Mouse (Mus musculus) adrenal gland, postnatal 4 days (tissue): ENCODE data around the gene Ywhaq. TPM values are rescaled to one million over a fixed set of nuclear protein-coding genes. Genes with fewer than 3 reads are reported as not detected.
"Not testable (repeated sequence)": the region's sequence is repeated elsewhere in the genome, so short reads cannot be mapped to it uniquely, and the experiment has no call there.

ENCODE experiments used
- DNase-seq, 2 experiments: peaks; one replicate each; pipeline ENCODE4 v3.0.0; 2021 to 2022; ENCODE audit warnings: low spot score in 2 of 2, mixed read lengths in 2 of 2
- total RNA-seq, 2 experiments: library from RNA; stranded (reverse); gene quantifications; 2 replicates each; pipeline ENCODE4 v1.2.3; 2021

The Ywhaq gene
- total RNA-seq, 2 experiments from 2014 or later: 268 to 301 TPM

- no peak for DNase-seq
Measured at GRCm38 (mm10) chr12:21416506-21416905, 931 bp downstream of the Ywhaq start.

GRCm38 (mm10) chr12:21410620-21411019 lies 6.8 kb downstream of the Ywhaq start:
- DNase-seq: no peak

GRCm38 (mm10) chr12:21409651-21410050 lies 7.8 kb downstream of the Ywhaq start:
- no peak for DNase-seq

GRCm38 (mm10) chr12:21408789-21409367 lies 8.6 kb downstream of the Ywhaq start:
- DNase-seq: no peak

GRCm38 (mm10) chr12:21402771-21403170 lies 14.7 kb downstream of the Ywhaq start:
- no peak for DNase-seq

GRCm38 (mm10) chr12:21386201-21386600 lies 31.2 kb downstream of the Ywhaq start:
- no peak for DNase-seq

- DNase-seq: not testable (repeated sequence)
Measured at GRCm38 (mm10) chr12:21378765-21379346, 38.6 kb downstream of the Ywhaq start.

- DNase-seq: no peak
Measured at GRCm38 (mm10) chr12:21375376-21376157, 41.9 kb downstream of the Ywhaq start.

- DNase-seq: no peak
Measured at GRCm38 (mm10) chr12:21373820-21374475, 43.5 kb downstream of the Ywhaq start.

GRCm38 (mm10) chr12:21373100-21373819 lies 44.2 kb downstream of the Ywhaq start, which contains the start of gene Adam17:
Gene Adam17, minus strand, starts transcription at chr12:21373632.
- DNase-seq: peak; percentile 82 to 91

- no peak for DNase-seq
Measured at GRCm38 (mm10) chr12:21370035-21370611, 47.3 kb downstream of the Ywhaq start.

- DNase-seq: no peak
Measured at GRCm38 (mm10) chr12:21369087-21369410, 48.4 kb downstream of the Ywhaq start.

- DNase-seq: no peak
Measured at GRCm38 (mm10) chr12:21368376-21369086, 48.9 kb downstream of the Ywhaq start.

- no peak for DNase-seq
Measured at GRCm38 (mm10) chr12:21364624-21365435, 52.6 kb downstream of the Ywhaq start.

GRCm38 (mm10) chr12:21363195-21363594 lies 54.2 kb downstream of the Ywhaq start:
- DNase-seq: no peak

- no peak for DNase-seq
Measured at GRCm38 (mm10) chr12:21362686-21363085, 54.8 kb downstream of the Ywhaq start.

- DNase-seq: no peak
Measured at GRCm38 (mm10) chr12:21353681-21354080, 63.8 kb downstream of the Ywhaq start.

- DNase-seq: no peak
Measured at GRCm38 (mm10) chr12:21350113-21350876, 67.1 kb downstream of the Ywhaq start.

- DNase-seq: no peak
Measured at GRCm38 (mm10) chr12:21346972-21347371, 70.5 kb downstream of the Ywhaq start.
